Mouse (Mus musculus) gastrocnemius, postnatal 25 days (tissue): ENCODE results near the gene Aifm1. TPM values are rescaled to one million over a fixed set of nuclear protein-coding genes. Genes with fewer than 3 reads are reported as not detected.
A peak's percentile ranks its signal among the peaks of the same experiment; 100 is the strongest.

ENCODE experiments used
- DNase-seq: peaks from one replicate; pipeline ENCODE4 v3.0.0; 2022
- long read RNA-seq, 2 experiments: library from polyadenylated mRNA; stranded (forward); transcript quantifications; one replicate each; pipeline ENCODE4 v2.0.0; 2021
- total RNA-seq, 2 experiments: library from RNA; stranded (reverse); gene quantifications; 1 replicate in 1 of 2; 2 replicates in 1 of 2; pipeline ENCODE4 v1.2.3; 2021

Aifm1 gene
- 10 to 100 TPM; 44.3 to 49.7 TPM for total RNA-seq
- long read RNA-seq, experiment 1, transcript Aifm1-201 (16 exons, 2,237 nt) = major isoform, 68 of 75 reads
- long read RNA-seq, experiment 1, partial matches to known transcripts = 3 of 75 reads
- long read RNA-seq, experiment 1, other reads (novel, unspliced or antisense) = 4 of 75 reads
- long read RNA-seq, experiment 2, transcript Aifm1-201 (16 exons, 2,237 nt) = major isoform, 105 of 114 reads
- long read RNA-seq, experiment 2, partial matches to known transcripts = 4 of 114 reads
- long read RNA-seq, experiment 2, other reads (novel, unspliced or antisense) = 5 of 114 reads

GRCm38 (mm10) chrX:48513166-48513807, at the start of gene Aifm1:
Aifm1 (minus strand) TSS chrX:48513563.
- DNase-seq = peak; percentile 95

- DNase-seq = peak; percentile 31
These were observed 18.8 kb upstream of the Aifm1 start for GRCm38 (mm10) chrX:48532175-48532574.

GRCm38 (mm10) chrX:48526435-48526834, 13.1 kb upstream of the Aifm1 start:
- DNase-seq = no peak

- DNase-seq = no peak
These were observed 12.5 kb upstream of the Aifm1 start for GRCm38 (mm10) chrX:48525866-48526265.

- DNase-seq = no peak
These were observed 12.0 kb upstream of the Aifm1 start for GRCm38 (mm10) chrX:48525332-48525731.

- no peak for DNase-seq
These were observed 10.1 kb upstream of the Aifm1 start for GRCm38 (mm10) chrX:48523512-48523911.

- no peak for DNase-seq
These were observed 8.3 kb upstream of the Aifm1 start for GRCm38 (mm10) chrX:48521651-48522050.

GRCm38 (mm10) chrX:48519549-48520085, 6.3 kb upstream of the Aifm1 start:
- no peak for DNase-seq

- DNase-seq = peak; percentile 6
These were observed 5.6 kb upstream of the Aifm1 start, which contains the start of gene Rab33a for GRCm38 (mm10) chrX:48518808-48519548. Rab33a (plus strand) TSS chrX:48519285.

GRCm38 (mm10) chrX:48518211-48518807, 4.9 kb upstream of the Aifm1 start:
- DNase-seq = no peak

GRCm38 (mm10) chrX:48513824-48514223, 461 bp upstream of the Aifm1 start:
- no peak for DNase-seq

- DNase-seq = no peak
These were observed 19.6 kb downstream of the Aifm1 start for GRCm38 (mm10) chrX:48493763-48494162.

- DNase-seq = no peak
These were observed 31.7 kb downstream of the Aifm1 start for GRCm38 (mm10) chrX:48481687-48482086.

GRCm38 (mm10) chrX:48481095-48481494, 32.3 kb downstream of the Aifm1 start:
- DNase-seq = no peak

GRCm38 (mm10) chrX:48467355-48467946, 45.9 kb downstream of the Aifm1 start:
- DNase-seq = no peak

GRCm38 (mm10) chrX:48466174-48466573, 47.2 kb downstream of the Aifm1 start:
- DNase-seq = no peak

- DNase-seq = no peak
These were observed 48.9 kb downstream of the Aifm1 start for GRCm38 (mm10) chrX:48464436-48464835.

- no peak for DNase-seq
These were observed 49.7 kb downstream of the Aifm1 start for GRCm38 (mm10) chrX:48463636-48464035.

- peak; percentile 59 for DNase-seq
These were observed 50.4 kb downstream of the Aifm1 start, which contains the start of gene Elf4 for GRCm38 (mm10) chrX:48462754-48463507. Elf4 (minus strand) TSS chrX:48463132.

GRCm38 (mm10) chrX:48462297-48462696, 51.1 kb downstream of the Aifm1 start:
- no peak for DNase-seq

- DNase-seq = no peak
These were observed 52.4 kb downstream of the Aifm1 start for GRCm38 (mm10) chrX:48461006-48461405.
